Mouse (Mus musculus) intestine, postnatal 0 days (tissue): ENCODE results near the gene Rasgrf2. TPM values are rescaled to one million over a fixed set of nuclear protein-coding genes. Genes with fewer than 3 reads are reported as not detected.

Source experiments
- ATAC-seq: fragments of 200-750 bp; cut with Nextera tagmentation; 2 replicates; pipeline ENCODE4 v1.8.0; 2017; ENCODE audit warnings: mild to moderate bottlenecking, moderate TSS enrichment, moderate library complexity
- H3K27ac ChIP-seq: fragments of 300-500 bp; sonication (generic); 2 replicates; pipeline ENCODE4 v1.5.1; 2014; ENCODE audit warnings: mild to moderate bottlenecking, low read depth, low read length, moderate library complexity
- H3K27me3 ChIP-seq: fragments of 300-500 bp; sonication (generic); replicated peaks from 2 replicates; pipeline ENCODE4 v1.6.1; 2014; ENCODE audit warnings: low read length, mixed read lengths; ENCODE audit not compliant: control insufficient read depth, insufficient read depth
- H3K36me3 ChIP-seq: fragments of 300-500 bp; sonication (generic); 2 replicates; pipeline ENCODE4 v1.6.1; 2014; ENCODE audit warnings: mild to moderate bottlenecking, moderate library complexity; ENCODE audit not compliant: control insufficient read depth, insufficient read depth
- H3K4me1 ChIP-seq: fragments of 300-500 bp; sonication (generic); replicated peaks from 2 replicates; pipeline ENCODE4 v1.6.1; 2014; ENCODE audit warnings: antibody characterized with exemption, low read length, mixed read lengths; ENCODE audit not compliant: control insufficient read depth, insufficient read depth
- H3K4me2 ChIP-seq: fragments of 300-500 bp; sonication (generic); replicated peaks from 2 replicates; pipeline ENCODE4 v1.6.1; 2014; ENCODE audit warnings: low read depth, mild to moderate bottlenecking, moderate library complexity
- H3K4me3 ChIP-seq: fragments of 300-500 bp; sonication (generic); 2 replicates; pipeline ENCODE4 v1.5.1; 2014; ENCODE audit warnings: low read depth, low read length
- H3K9ac ChIP-seq: fragments of 300-500 bp; sonication (generic); 2 replicates; pipeline ENCODE4 v1.6.1; 2014; ENCODE audit warnings: mild to moderate bottlenecking, low read depth, low read length
- H3K9me3 ChIP-seq: fragments of 300-500 bp; sonication (generic); 2 replicates; pipeline ENCODE4 v1.6.1; 2016; ENCODE audit warnings: mixed run types; ENCODE audit not compliant: control insufficient read depth
- CTCF ChIP-seq: sonication (generic); IDR thresholded peaks from 2 replicates; pipeline ENCODE4 v1.5.1; 2016; ENCODE audit warnings: low read depth, mild to moderate bottlenecking, control low read depth, antibody characterized with exemption, moderate library complexity
- WGBS: fragments of 180-500 bp; shearing (Covaris S2); extraction: QIAGEN DNeasy Blood & Tissue Kit; methylation state at CpG from one replicate; pipeline ENCODE4 v1.1.7; 2014; 5-methylcytosine and 5-hydroxymethylcytosine counted together
- polyA plus RNA-seq: library from polyadenylated mRNA; unstranded; fragments of >200 nt; fragmentation: Nextera tagmentation; extraction: Ambion mirVana; gene quantifications from 2 replicates; pipeline ENCODE4 v1.2.1, GENCODE M21; 2015

Rasgrf2 gene
- polyA plus RNA-seq, 1 experiment from 2014 or later: 2.9 TPM

- peak; percentile 31 for ATAC-seq
- H3K36me3 ChIP-seq: no peaks in the 10 kb centered on the region
- H3K9ac ChIP-seq: peak overlapping the region; percentile 48
- peak overlapping the region; percentile 96 for H3K4me2 ChIP-seq
- TF ChIP-seq CTCF: no peak
- WGBS: 7% methylated on average over 22 of the region's 22 CpGs
- H3K27me3 ChIP-seq: no peaks in the 10 kb centered on the region
- H3K9me3 ChIP-seq: no peaks in the 10 kb centered on the region
- no peak overlapping the region for H3K27ac ChIP-seq
- H3K4me1 ChIP-seq: no peaks in the 10 kb centered on the region
- peak overlapping the region; percentile 64 for H3K4me3 ChIP-seq
These were observed 467 bp downstream of the Rasgrf2 start for GRCm38 (mm10) chr13:92130994-92131383.

GRCm38 (mm10) chr13:92129877-92130276, 1.6 kb downstream of the Rasgrf2 start:
- peak overlapping the region; percentile 64 for H3K4me3 ChIP-seq
- H3K4me2 ChIP-seq: peak overlapping the region; percentile 96

DNA sequence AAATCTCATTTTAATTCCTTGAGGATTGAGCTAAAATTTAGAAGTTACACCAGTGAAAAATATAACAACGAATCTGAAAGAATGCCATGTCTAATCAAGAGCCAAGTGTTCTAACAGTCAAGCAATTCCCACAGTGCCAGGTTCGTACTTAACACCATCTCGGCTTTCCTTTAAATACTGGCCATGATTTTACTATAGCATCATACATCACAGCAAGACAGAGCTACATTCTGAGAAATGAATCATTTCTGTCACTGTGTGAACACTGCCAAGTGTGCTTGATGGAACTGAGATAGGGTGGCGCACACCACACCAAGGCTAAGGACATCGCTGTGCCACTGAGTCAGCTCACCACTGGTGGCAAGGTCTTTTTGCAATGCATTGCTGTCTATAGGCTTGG, 5.6 kb downstream of the Rasgrf2 start:
- H3K9ac ChIP-seq: no peak overlapping the region
- TF ChIP-seq CTCF: no peak
- no peak for ATAC-seq
- no peak overlapping the region for H3K4me2 ChIP-seq
- WGBS: 89% methylated on average over 5 of the region's 5 CpGs
- no peaks in the 10 kb centered on the region for H3K27me3 ChIP-seq
- no peak overlapping the region for H3K4me3 ChIP-seq
- H3K27ac ChIP-seq: no peak overlapping the region
- H3K4me1 ChIP-seq: no peaks in the 10 kb centered on the region
- no peaks in the 10 kb centered on the region for H3K36me3 ChIP-seq
- H3K9me3 ChIP-seq: no peaks in the 10 kb centered on the region

More at GRCm38 (mm10) chr13:92129877-92130276, 1.6 kb downstream of the Rasgrf2 start:
- Histone ChIP-seq H3K27ac (no peak overlapping the region; the same call in 1 of the 2 replicates), H3K9ac (0 out of 2 replicates have a peak overlapping the region, but pooled peaks have one; percentile 31), H3K9me3 (no peaks in the 10 kb centered on the region), H3K27me3 (no peaks in the 10 kb centered on the region), H3K36me3 (no peaks in the 10 kb centered on the region), H3K4me1 (no peaks in the 10 kb centered on the region)
- no peak for TF ChIP-seq CTCF
- ATAC-seq: 0 out of 2 replicates have a peak, but pooled peaks have one; percentile 25
- 48% methylated on average over 4 of the region's 4 CpGs for WGBS

DNA sequence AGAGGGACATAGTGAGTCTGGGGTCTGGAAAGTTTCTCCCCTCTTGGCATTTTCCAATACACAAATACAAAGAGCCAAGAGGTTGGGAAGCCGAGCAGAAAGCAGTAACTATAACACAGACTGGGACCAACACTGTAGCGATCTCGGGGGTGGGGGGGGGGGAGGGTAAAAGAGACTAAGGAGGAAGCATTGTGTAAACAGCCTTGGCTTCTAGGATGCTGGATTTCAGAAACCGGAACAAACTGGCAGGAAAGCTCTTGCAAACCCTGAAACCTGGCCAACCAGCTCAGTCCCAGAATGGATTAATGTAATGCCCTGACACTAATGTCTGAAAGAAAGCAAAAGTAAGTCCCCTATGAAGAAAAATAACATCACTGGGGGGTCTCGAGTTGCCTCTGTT, 11.8 kb downstream of the Rasgrf2 start:
- no peak for TF ChIP-seq CTCF
- no peaks in the 10 kb centered on the region for H3K4me1 ChIP-seq
- no peak overlapping the region for H3K27ac ChIP-seq
- H3K4me2 ChIP-seq: no peak overlapping the region
- H3K27me3 ChIP-seq: no peaks in the 10 kb centered on the region
- H3K4me3 ChIP-seq: no peak overlapping the region
- WGBS: 58% methylated on average over 5 of the region's 5 CpGs
- ATAC-seq: no peak
- H3K36me3 ChIP-seq: no peaks in the 10 kb centered on the region
- no peaks in the 10 kb centered on the region for H3K9me3 ChIP-seq
- no peak overlapping the region for H3K9ac ChIP-seq

DNA sequence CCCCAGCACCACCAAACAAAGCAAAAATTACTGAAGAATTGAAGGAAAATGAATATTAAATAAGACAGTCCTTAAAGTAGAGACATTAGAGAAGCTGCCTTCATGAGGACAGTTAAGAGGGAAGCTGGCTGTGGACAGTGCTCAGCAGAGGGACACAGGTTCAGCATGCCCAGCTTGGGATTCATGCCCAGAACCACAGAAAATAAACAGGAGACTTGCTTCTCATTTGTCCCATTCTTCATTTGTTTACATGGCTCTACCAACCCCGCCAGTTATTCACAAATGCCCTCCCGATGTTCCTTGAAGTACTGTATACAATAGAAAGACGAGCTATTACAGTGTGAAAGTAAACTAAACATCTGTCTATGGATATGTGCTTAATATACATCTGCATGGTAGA, 17.4 kb downstream of the Rasgrf2 start:
- Histone ChIP-seq H3K4me3 (no peak overlapping the region), H3K27me3 (no peaks in the 10 kb centered on the region), H3K9ac (no peak overlapping the region), H3K9me3 (no peaks in the 10 kb centered on the region), H3K36me3 (no peaks in the 10 kb centered on the region), H3K27ac (no peak overlapping the region), H3K4me1 (no peaks in the 10 kb centered on the region), H3K4me2 (no peak overlapping the region)
- no peak for TF ChIP-seq CTCF
- 62% methylated on average over 3 of the region's 3 CpGs for WGBS
- no peak for ATAC-seq

GRCm38 (mm10) chr13:92108237-92108636, 23.2 kb downstream of the Rasgrf2 start:
- no peak for ATAC-seq
- TF ChIP-seq CTCF: no peak
- WGBS: 69% methylated on average over 4 of the region's 4 CpGs
- Histone ChIP-seq H3K9me3 (no peaks in the 10 kb centered on the region), H3K9ac (no peak overlapping the region), H3K4me1 (peaks cover 4% of the 10 kb centered on the region), H3K4me3 (no peak overlapping the region), H3K36me3 (no peaks in the 10 kb centered on the region), H3K27ac (no peak overlapping the region), H3K4me2 (no peak overlapping the region), H3K27me3 (no peaks in the 10 kb centered on the region)

- no peaks in the 10 kb centered on the region for H3K27me3 ChIP-seq
- no peak for ATAC-seq
- peaks cover 4% of the 10 kb centered on the region for H3K4me1 ChIP-seq
- no peaks in the 10 kb centered on the region for H3K9me3 ChIP-seq
- H3K4me3 ChIP-seq: no peak overlapping the region
- H3K27ac ChIP-seq: peak overlapping the region; percentile 41; the same call in 1 of the 2 replicates
- peak overlapping the region; percentile 45 for H3K4me2 ChIP-seq
- no peak overlapping the region for H3K9ac ChIP-seq
- no peaks in the 10 kb centered on the region for H3K36me3 ChIP-seq
- WGBS: 5% methylated on average over 7 of the region's 7 CpGs
- TF ChIP-seq CTCF: no peak
These were observed 27.2 kb downstream of the Rasgrf2 start for GRCm38 (mm10) chr13:92104259-92104658.
